Mouse (Mus musculus) lung, adult 10 weeks (tissue): ENCODE data around the gene Gm3776. TPM values are rescaled to one million over a fixed set of nuclear protein-coding genes. Genes with fewer than 3 reads are reported as not detected.

Source experiments
- polyA plus RNA-seq: library from polyadenylated mRNA; stranded (reverse); fragments of 350-450 nt; fragmentation: Illumina TruSeq; extraction: RNeasy Lipid Tissue Mini Kit (QIAGEN cat#74804); gene quantifications from one replicate; pipeline ENCODE4 v1.2.3, GENCODE M21; 2014; ENCODE audit warnings: low read depth, low replicate concordance; ENCODE audit not compliant: insufficient read depth

Gene Gm3776
- polyA plus RNA-seq = 0.40 TPM

GRCm38 (mm10) chr9:78256914-78257313 lies at the start of gene Gm3776:
TSS of gene Gm3776 (plus strand) at chr9:78257129.

GRCm38 (mm10) chr9:78230461-78230860 lies 26.5 kb upstream of the Gm3776 start, which contains the start of gene Gsta1:
TSS of gene Gsta1 (plus strand) at chr9:78230656.

GRCm38 (mm10) chr9:78289723-78290122 lies 32.8 kb downstream of the Gm3776 start, which contains the start of gene Gm10639:
TSS of gene Gm10639 (plus strand) at chr9:78289923.

GRCm38 (mm10) chr9:78314696-78315095 lies 57.8 kb downstream of the Gm3776 start, which contains the start of gene Omt2a:
TSS of gene Omt2a (minus strand) at chr9:78314796.

Other genes with a start within 250 kb of the Gm3776 start
- not detected for gene Gcm1, start 205.2 kb upstream of the Gm3776 start, polyA plus RNA-seq
- 44.7 TPM for gene Fbxo9, start 148.1 kb upstream of the Gm3776 start, polyA plus RNA-seq
- gene Ick, start 147.9 kb upstream of the Gm3776 start, polyA plus RNA-seq = 11.2 TPM
- 111 TPM for gene Gsta4, start 74.4 kb upstream of the Gm3776 start, polyA plus RNA-seq
- 1.2 TPM for gene Gsta1, start 26.5 kb upstream of the Gm3776 start, polyA plus RNA-seq
- gene Gm10639, start 32.8 kb downstream of the Gm3776 start, polyA plus RNA-seq = not detected
- gene Omt2a, start 57.7 kb downstream of the Gm3776 start, polyA plus RNA-seq = not detected
- not detected for gene Omt2b, start 70.5 kb downstream of the Gm3776 start, polyA plus RNA-seq
- 10.9 TPM for gene Gsta2, start 98.7 kb downstream of the Gm3776 start, polyA plus RNA-seq
- 0.62 TPM for gene Dppa5a, start 111.0 kb downstream of the Gm3776 start, polyA plus RNA-seq
- 1.1 TPM for gene Ooep, start 121.6 kb downstream of the Gm3776 start, polyA plus RNA-seq
- 0.13 TPM for gene Ddx43, start 138.6 kb downstream of the Gm3776 start, polyA plus RNA-seq
- gene Cgas, start 186.1 kb downstream of the Gm3776 start, polyA plus RNA-seq = 1.2 TPM
- gene Mto1, start 191.1 kb downstream of the Gm3776 start, polyA plus RNA-seq = 6.1 TPM
- not detected for gene Gm17324, start 191.7 kb downstream of the Gm3776 start, polyA plus RNA-seq
- 5,877 TPM for gene Eef1a1, start 232.0 kb downstream of the Gm3776 start, polyA plus RNA-seq